Mouse (Mus musculus) embryonic facial prominence, embryonic 12.5 days (tissue): ENCODE measurements around the gene Cenph. TPM values are rescaled to one million over a fixed set of nuclear protein-coding genes. Genes with fewer than 3 reads are reported as not detected.

Experiments
- ATAC-seq: fragments of 200-750 bp; cut with Nextera tagmentation; 2 replicates; pipeline ENCODE4 v1.8.0; 2017; ENCODE audit not compliant: insufficient number of reproducible peaks, insufficient read depth, low FRiP score, low TSS enrichment
- H3K27ac ChIP-seq: fragments of 300-500 bp; sonication (generic); 2 replicates; pipeline ENCODE4 v1.5.1; 2016; ENCODE audit warnings: mild to moderate bottlenecking
- H3K27me3 ChIP-seq: fragments of 300-500 bp; sonication (generic); 2 replicates; pipeline ENCODE4 v1.6.1; 2016; ENCODE audit warnings: mild to moderate bottlenecking, moderate library complexity
- H3K36me3 ChIP-seq: fragments of 300-500 bp; sonication (generic); 2 replicates; pipeline ENCODE4 v1.6.1; 2016; ENCODE audit warnings: mild to moderate bottlenecking
- H3K4me1 ChIP-seq: fragments of 300-500 bp; sonication (generic); 2 replicates; pipeline ENCODE4 v1.6.1; 2016
- H3K4me2 ChIP-seq: fragments of 300-500 bp; sonication (generic); replicated peaks from 2 replicates; pipeline ENCODE4 v1.6.1; 2016; ENCODE audit warnings: mild to moderate bottlenecking, moderate library complexity
- H3K4me3 ChIP-seq: fragments of 300-500 bp; sonication (generic); 2 replicates; pipeline ENCODE4 v1.5.1; 2016; ENCODE audit warnings: mild to moderate bottlenecking
- H3K9ac ChIP-seq: fragments of 300-500 bp; sonication (generic); 2 replicates; pipeline ENCODE4 v1.6.1; 2016; ENCODE audit warnings: mild to moderate bottlenecking, moderate library complexity
- H3K9me3 ChIP-seq: fragments of 300-500 bp; sonication (generic); 2 replicates; pipeline ENCODE4 v1.6.1; 2016; ENCODE audit warnings: mild to moderate bottlenecking, moderate library complexity
- WGBS: fragments of 180-500 bp; shearing (Covaris S2); methylation state at CpG from one replicate; pipeline ENCODE4 v1.1.7; 2016; 5-methylcytosine and 5-hydroxymethylcytosine counted together
- polyA plus RNA-seq: library from polyadenylated mRNA; unstranded; fragments of >200 nt; fragmentation: Nextera tagmentation; extraction: Ambion mirVana; gene quantifications from 2 replicates; pipeline ENCODE4 v1.2.1, GENCODE M21; 2016

Cenph gene
- polyA plus RNA-seq, 1 experiment from 2014 or later, result 50.3 TPM

DNA sequence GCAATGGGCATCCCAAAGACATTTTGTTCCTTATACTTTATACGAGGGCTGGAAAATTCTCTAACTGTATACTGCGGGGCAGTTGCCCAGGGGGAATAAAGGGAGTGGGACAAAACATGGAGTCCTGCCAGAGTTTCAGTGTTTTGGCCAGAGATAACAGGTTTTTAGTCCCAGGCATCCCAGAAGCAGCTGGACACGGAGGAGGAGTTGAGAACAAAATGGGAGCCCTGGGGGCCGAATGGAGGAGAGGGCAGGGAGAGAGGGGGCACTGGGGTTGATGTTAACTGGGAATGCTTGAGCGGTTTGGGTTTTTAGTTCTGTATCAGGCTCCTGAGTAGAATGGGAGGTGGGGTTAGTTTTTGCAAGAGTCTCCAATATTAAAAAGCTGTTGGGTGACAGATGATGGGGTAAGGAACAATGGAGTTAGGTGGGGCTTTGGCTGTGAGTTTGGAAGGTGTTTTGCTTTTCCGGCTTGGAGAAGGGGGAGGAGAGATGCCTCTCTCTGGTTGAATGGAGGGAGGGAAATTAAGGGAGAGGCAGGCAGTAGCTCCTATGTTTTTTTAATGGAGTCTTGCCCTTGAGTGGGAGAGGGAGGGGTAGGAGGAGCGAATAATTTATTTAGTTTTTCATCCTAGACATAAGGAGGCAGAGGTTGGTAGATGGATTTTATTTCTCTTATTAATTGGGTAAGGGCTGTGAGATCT is 51.5 kb downstream of the Cenph start:
- no peaks in the 10 kb centered on the region for H3K27me3 ChIP-seq
- H3K4me1 ChIP-seq, result peaks cover 9% of the 10 kb centered on the region
- no peak overlapping the region for H3K4me2 ChIP-seq
- no peak for ATAC-seq
- no peak overlapping the region for H3K4me3 ChIP-seq
- no peaks in the 10 kb centered on the region for H3K9me3 ChIP-seq
- WGBS, result 84% methylated on average over 7 of the region's 7 CpGs
- H3K27ac ChIP-seq, result no peak overlapping the region
- H3K9ac ChIP-seq, result no peak overlapping the region
- H3K36me3 ChIP-seq, result peaks cover 43% of the 10 kb centered on the region

DNA sequence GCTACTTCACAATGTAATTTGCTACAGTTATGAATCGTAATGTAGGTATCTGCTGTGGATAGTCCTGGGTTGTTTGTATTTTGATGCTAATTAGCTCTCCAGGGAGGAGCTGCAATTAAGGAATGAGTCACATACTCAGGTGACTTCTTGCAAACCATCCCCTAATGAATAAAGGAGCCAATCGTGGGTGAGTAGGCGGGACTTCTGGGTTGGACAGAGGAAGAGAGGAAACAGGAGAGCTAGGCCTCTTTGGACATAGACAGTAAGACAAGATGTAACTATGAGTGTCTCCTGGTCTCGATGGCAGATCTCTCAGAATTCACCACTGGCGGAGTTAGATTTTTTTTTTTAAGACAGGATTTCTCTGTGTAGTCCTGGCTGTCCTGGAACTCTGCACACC is 54.0 kb downstream of the Cenph start:
- Histone ChIP-seq H3K27me3 (no peaks in the 10 kb centered on the region), H3K36me3 (peaks cover 45% of the 10 kb centered on the region), H3K4me2 (no peak overlapping the region), H3K4me1 (no peaks in the 10 kb centered on the region), H3K27ac (no peak overlapping the region), H3K9me3 (no peaks in the 10 kb centered on the region), H3K9ac (no peak overlapping the region), H3K4me3 (no peak overlapping the region)
- no peak for ATAC-seq
- WGBS, result 84% methylated on average over 5 of the region's 5 CpGs

DNA sequence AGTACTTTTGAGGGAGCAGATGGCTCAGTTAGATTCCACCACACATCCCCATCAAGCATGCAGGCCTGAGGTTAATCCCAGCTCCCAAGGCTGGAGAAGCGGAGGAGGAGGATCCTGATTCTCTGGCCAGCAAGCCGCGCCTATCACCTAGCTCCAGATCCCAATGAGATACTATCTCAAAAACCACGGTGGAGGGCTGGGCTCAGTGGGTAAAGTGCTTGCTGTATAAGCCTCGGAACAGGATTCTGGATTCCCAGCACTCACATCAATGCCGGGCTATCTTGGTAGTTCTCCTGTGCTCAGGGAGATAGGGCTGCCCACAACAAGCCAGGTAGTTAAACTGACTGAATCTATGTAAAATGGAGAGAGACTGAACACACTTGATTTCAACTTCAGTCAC is 60.2 kb downstream of the Cenph start:
- no peak for ATAC-seq
- no peak overlapping the region for H3K9ac ChIP-seq
- no peak overlapping the region for H3K4me3 ChIP-seq
- H3K9me3 ChIP-seq, result no peaks in the 10 kb centered on the region
- no peaks in the 10 kb centered on the region for H3K4me1 ChIP-seq
- H3K4me2 ChIP-seq, result no peak overlapping the region
- peaks cover 80% of the 10 kb centered on the region for H3K36me3 ChIP-seq
- no peaks in the 10 kb centered on the region for H3K27me3 ChIP-seq
- WGBS, result 94% methylated on average over 6 of the region's 6 CpGs
- no peak overlapping the region for H3K27ac ChIP-seq

Other genes starting within 250 kb of the Cenph start
- gene Ocln, start 223.2 kb downstream of the Cenph start, polyA plus RNA-seq, result 5.8 and 7.5 TPM in 2 replicates
- 4.6 and 4.8 TPM in 2 replicates for gene Marveld2, start 158.9 kb downstream of the Cenph start, polyA plus RNA-seq
- gene Ak6, start 124.9 kb downstream of the Cenph start, polyA plus RNA-seq, result 284 and 286 TPM in 2 replicates
- gene Rad17, start 124.8 kb downstream of the Cenph start, polyA plus RNA-seq, result 26.6 and 27.7 TPM in 2 replicates
- 17.3 and 19.7 TPM in 2 replicates for gene Taf9, start 124.3 kb downstream of the Cenph start, polyA plus RNA-seq
- gene Ccdc125, start 106.2 kb downstream of the Cenph start, polyA plus RNA-seq, result 4.9 and 6.3 TPM in 2 replicates
- 97.7 and 101 TPM in 2 replicates for gene Cdk7, start 45.0 kb downstream of the Cenph start, polyA plus RNA-seq
- 121 and 124 TPM in 2 replicates for gene Mrps36, start 31.2 kb downstream of the Cenph start, polyA plus RNA-seq
- 253 and 272 TPM in 2 replicates for gene Ccnb1, start 10.7 kb upstream of the Cenph start, polyA plus RNA-seq
- gene Slc30a5, start 57.5 kb upstream of the Cenph start, polyA plus RNA-seq, result 52.6 and 55.8 TPM in 2 replicates